Mouse (Mus musculus) erythroblast, embryonic 14.5 days (primary cell): Measurements from ENCODE around the gene Pygo1.

ENCODE experiments used
- GATA1 ChIP-seq: IDR thresholded peaks from 2 replicates; pipeline ENCODE4 v1.6.1; 2012; ENCODE audit warnings: low read length, inconsistent platforms, mixed read lengths
- TAL1 ChIP-seq: IDR thresholded peaks from 3 replicates; pipeline ENCODE4 v1.6.1; 2012; ENCODE audit warnings: low read length, inconsistent platforms, mixed read lengths

GRCm38 (mm10) chr9:72925021-72925934, at the start of gene Pygo1:
- no peak for TF ChIP-seq TAL1
- TF ChIP-seq GATA1 = no peak
